Mouse (Mus musculus): ENCODE measurements at regions not wholly inside any gene's neighbourhood (a gene's known extent, or its start where the extent isn't known, plus 50 kb on each side); places are given as distances from the start of the nearest gene placed in this dataset.

- Histone ChIP-seq H3K36me3 (no peaks in the 10 kb centered on the region), H3K27me3 (no peaks in the 10 kb centered on the region), H3K4me1 (peaks cover 4% of the 10 kb centered on the region; the same call in 1 of the 2 replicates), H3K9ac (replicated peaks) (no peak overlapping the region), H3K27ac (replicated peaks) (no peak overlapping the region), H3K4me3 (no peak overlapping the region), H3K4me2 (replicated peaks) (no peak overlapping the region), H3K9me3 (no peaks in the 10 kb centered on the region)
- WGBS = 33% methylated on average over 10 of the region's 10 CpGs
- peak; percentile 69 for ATAC-seq (ENCODE audit: low FRiP score, low read depth)
These were observed 289.8 kb upstream of the Btbd3 start for GRCm38 (mm10) chr2:137966460-137967076.

GRCm38 (mm10) chr2:137954830-137955229 is 301.5 kb upstream of the Btbd3 start:
- ATAC-seq (ENCODE audit: low FRiP score, low read depth) = no peak

GRCm38 (mm10) chr2:137953144-137953543 is 303.2 kb upstream of the Btbd3 start:
- Histone ChIP-seq H3K4me3 (no peak overlapping the region), H3K9me3 (no peaks in the 10 kb centered on the region), H3K9ac (replicated peaks) (no peak overlapping the region), H3K27ac (replicated peaks) (no peak overlapping the region), H3K4me2 (replicated peaks) (no peak overlapping the region), H3K4me1 (no peaks in the 10 kb centered on the region), H3K36me3 (no peaks in the 10 kb centered on the region), H3K27me3 (no peaks in the 10 kb centered on the region)
- 73% methylated on average over 2 of the region's 2 CpGs for WGBS
- ATAC-seq (ENCODE audit: low FRiP score, low read depth) = no peak

More at GRCm38 (mm10) chr2:137954830-137955229, 301.5 kb upstream of the Btbd3 start:
- Histone ChIP-seq H3K36me3 (no peaks in the 10 kb centered on the region), H3K4me2 (replicated peaks) (no peak overlapping the region), H3K27me3 (no peaks in the 10 kb centered on the region), H3K9ac (replicated peaks) (no peak overlapping the region), H3K4me3 (no peak overlapping the region), H3K9me3 (no peaks in the 10 kb centered on the region), H3K4me1 (no peaks in the 10 kb centered on the region), H3K27ac (replicated peaks) (no peak overlapping the region)
- WGBS = 93% methylated on average over 2 of the region's 2 CpGs

- Histone ChIP-seq H3K4me3 (no peak overlapping the region), H3K27ac (replicated peaks) (no peak overlapping the region), H3K9me3 (no peaks in the 10 kb centered on the region), H3K4me1 (no peaks in the 10 kb centered on the region), H3K9ac (replicated peaks) (no peak overlapping the region), H3K4me2 (replicated peaks) (no peak overlapping the region), H3K27me3 (no peaks in the 10 kb centered on the region), H3K36me3 (no peaks in the 10 kb centered on the region)
- no peak for ATAC-seq (ENCODE audit: low FRiP score, low read depth)
- 86% methylated on average over 3 of the region's 3 CpGs for WGBS
These were observed 304.4 kb upstream of the Btbd3 start for GRCm38 (mm10) chr2:137951942-137952341.

GRCm38 (mm10) chr2:137950931-137951330 is 305.4 kb upstream of the Btbd3 start:
- Histone ChIP-seq H3K4me2 (replicated peaks) (no peak overlapping the region), H3K27ac (replicated peaks) (no peak overlapping the region), H3K4me1 (no peaks in the 10 kb centered on the region), H3K9me3 (no peaks in the 10 kb centered on the region), H3K9ac (replicated peaks) (no peak overlapping the region), H3K36me3 (no peaks in the 10 kb centered on the region), H3K4me3 (no peak overlapping the region), H3K27me3 (no peaks in the 10 kb centered on the region)
- ATAC-seq (ENCODE audit: low FRiP score, low read depth) = no peak

GRCm38 (mm10) chr2:137942753-137943152 is 313.6 kb upstream of the Btbd3 start:
- Histone ChIP-seq H3K9ac (replicated peaks) (no peak overlapping the region), H3K36me3 (no peaks in the 10 kb centered on the region), H3K4me3 (no peak overlapping the region), H3K9me3 (no peaks in the 10 kb centered on the region), H3K4me2 (replicated peaks) (no peak overlapping the region), H3K27me3 (peaks cover 3% of the 10 kb centered on the region; the same call in 1 of the 2 replicates), H3K27ac (replicated peaks) (no peak overlapping the region), H3K4me1 (peaks cover 16% of the 10 kb centered on the region)
- WGBS = 9% methylated on average over 7 of the region's 7 CpGs
- no peak for ATAC-seq (ENCODE audit: low FRiP score, low read depth)

- no peak overlapping the region for H3K4me2 ChIP-seq (replicated peaks)
- no peak overlapping the region for H3K4me3 ChIP-seq
- H3K36me3 ChIP-seq = no peaks in the 10 kb centered on the region
- H3K9ac ChIP-seq (replicated peaks) = no peak overlapping the region
- H3K27me3 ChIP-seq = peaks cover 7% of the 10 kb centered on the region; the same call in 1 of the 2 replicates
- WGBS = 74% methylated on average over 3 of the region's 3 CpGs
- ATAC-seq (ENCODE audit: low FRiP score, low read depth) = peak; percentile 10; the same call in 1 of the 2 replicates
- H3K9me3 ChIP-seq = no peaks in the 10 kb centered on the region
- peak overlapping the region; percentile 54; the same call in 1 of the 2 replicates for H3K27ac ChIP-seq (replicated peaks)
- H3K4me1 ChIP-seq = peaks cover 24% of the 10 kb centered on the region
These were observed 316.8 kb upstream of the Btbd3 start for GRCm38 (mm10) chr2:137939591-137939990.

- 14% methylated on average over 7 of the region's 7 CpGs for WGBS
- ATAC-seq (ENCODE audit: low FRiP score, low read depth) = peak; percentile 83
- Histone ChIP-seq H3K4me2 (replicated peaks) (no peak overlapping the region), H3K36me3 (no peaks in the 10 kb centered on the region), H3K27ac (replicated peaks) (0 out of 2 replicates have a peak overlapping the region, but pooled peaks have one; percentile 8), H3K9ac (replicated peaks) (no peak overlapping the region), H3K4me1 (peaks cover 24% of the 10 kb centered on the region), H3K9me3 (no peaks in the 10 kb centered on the region), H3K4me3 (no peak overlapping the region), H3K27me3 (peaks cover 7% of the 10 kb centered on the region; the same call in 1 of the 2 replicates)
These were observed 317.4 kb upstream of the Btbd3 start for GRCm38 (mm10) chr2:137938831-137939480.

- WGBS = 76% methylated on average over 2 of the region's 2 CpGs
- Histone ChIP-seq H3K4me1 (peaks cover 24% of the 10 kb centered on the region), H3K9me3 (no peaks in the 10 kb centered on the region), H3K9ac (replicated peaks) (no peak overlapping the region), H3K27me3 (peaks cover 7% of the 10 kb centered on the region; the same call in 1 of the 2 replicates), H3K27ac (replicated peaks) (no peak overlapping the region), H3K4me3 (no peak overlapping the region), H3K36me3 (no peaks in the 10 kb centered on the region), H3K4me2 (replicated peaks) (no peak overlapping the region)
- no peak for ATAC-seq (ENCODE audit: low FRiP score, low read depth)
These were observed 319.8 kb upstream of the Btbd3 start for GRCm38 (mm10) chr2:137936613-137937012.

- Histone ChIP-seq H3K27ac (replicated peaks) (no peak overlapping the region), H3K9me3 (no peaks in the 10 kb centered on the region), H3K4me3 (no peak overlapping the region), H3K4me1 (peaks cover 9% of the 10 kb centered on the region; the same call in 1 of the 2 replicates), H3K9ac (replicated peaks) (no peak overlapping the region), H3K4me2 (replicated peaks) (no peak overlapping the region), H3K27me3 (peaks cover 6% of the 10 kb centered on the region; the same call in 1 of the 2 replicates), H3K36me3 (no peaks in the 10 kb centered on the region)
- 90% methylated on average over 2 of the region's 2 CpGs for WGBS
- no peak for ATAC-seq (ENCODE audit: low FRiP score, low read depth)
These were observed 323.4 kb upstream of the Btbd3 start for GRCm38 (mm10) chr2:137932931-137933330.

- no peak overlapping the region for H3K9ac ChIP-seq (replicated peaks)
- no peak overlapping the region for H3K4me2 ChIP-seq (replicated peaks)
- no peak overlapping the region for H3K27ac ChIP-seq (replicated peaks)
- 90% methylated on average over 4 of the region's 4 CpGs for WGBS
- no peaks in the 10 kb centered on the region for H3K9me3 ChIP-seq
- H3K4me3 ChIP-seq = no peak overlapping the region
- H3K27me3 ChIP-seq = peaks cover 2% of the 10 kb centered on the region; the same call in 1 of the 2 replicates
- no peaks in the 10 kb centered on the region for H3K36me3 ChIP-seq
- ATAC-seq (ENCODE audit: low FRiP score, low read depth) = no peak
- H3K4me1 ChIP-seq = peaks cover 9% of the 10 kb centered on the region; the same call in 1 of the 2 replicates
These were observed 323.9 kb upstream of the Btbd3 start for GRCm38 (mm10) chr2:137932488-137932887.

- Histone ChIP-seq H3K27ac (replicated peaks) (no peak overlapping the region), H3K4me1 (no peaks in the 10 kb centered on the region), H3K9ac (replicated peaks) (no peak overlapping the region), H3K4me3 (no peak overlapping the region), H3K36me3 (no peaks in the 10 kb centered on the region), H3K27me3 (no peaks in the 10 kb centered on the region), H3K9me3 (no peaks in the 10 kb centered on the region), H3K4me2 (replicated peaks) (no peak overlapping the region)
- 79% methylated on average over 5 of the region's 5 CpGs for WGBS
- no peak for ATAC-seq (ENCODE audit: low FRiP score, low read depth)
These were observed 330.9 kb upstream of the Btbd3 start for GRCm38 (mm10) chr2:137925488-137925887.
